Mouse (Mus musculus) liver, embryonic 14.5 days (tissue): ENCODE results near the gene Tpst2. TPM values are rescaled to one million over a fixed set of nuclear protein-coding genes. Genes with fewer than 3 reads are reported as not detected.

Source experiments
- ATAC-seq: fragments of 200-750 bp; cut with Nextera tagmentation; 2 replicates; pipeline ENCODE4 v1.8.0; 2017; ENCODE audit warnings: moderate number of reproducible peaks, mild to moderate bottlenecking, moderate library complexity; ENCODE audit not compliant: insufficient read depth
- DNase-seq, 3 experiments: peaks; one replicate each; pipeline ENCODE4 v3.0.0-alpha.2; 2012 to 2013; ENCODE audit warnings: low read depth in 3 of 3, low spot score in 3 of 3
- H3K27ac ChIP-seq: fragments of 300-500 bp; sonication (generic); 2 replicates; pipeline ENCODE4 v1.5.1; 2014; ENCODE audit warnings: moderate library complexity, mild to moderate bottlenecking, control low read depth, inconsistent platforms
- H3K27me3 ChIP-seq: fragments of 300-500 bp; sonication (generic); 2 replicates; pipeline ENCODE4 v1.6.1; 2014; ENCODE audit warnings: mild to moderate bottlenecking, low read length, moderate library complexity; ENCODE audit not compliant: control insufficient read depth, insufficient read depth
- H3K36me3 ChIP-seq: fragments of 300-500 bp; sonication (generic); replicated peaks from 2 replicates; pipeline ENCODE4 v1.6.1; 2014; ENCODE audit warnings: low read depth; ENCODE audit not compliant: control insufficient read depth, insufficient read depth
- H3K4me1 ChIP-seq, 2 experiments: fragments of 200-500 bp in 1 of 2; fragments of 300-500 bp in 1 of 2; sonication (generic) in 1 of 2; replicated peaks; 2 replicates each; pipeline ENCODE4 v1.6.1; 2012 to 2014; ENCODE audit warnings: antibody characterized with exemption in 1 of 2, inconsistent platforms in 1 of 2, low read length in 1 of 2; ENCODE audit not compliant: control insufficient read depth in 2 of 2, insufficient read depth in 2 of 2
- H3K4me2 ChIP-seq: fragments of 300-500 bp; sonication (generic); 2 replicates; pipeline ENCODE4 v1.6.1; 2014; ENCODE audit warnings: low read depth, mild to moderate bottlenecking, control low read depth, moderate library complexity
- H3K4me3 ChIP-seq, 2 experiments: fragments of 200-500 bp in 1 of 2; fragments of 300-500 bp in 1 of 2; sonication (generic) in 1 of 2; 2 replicates each; pipeline ENCODE4 v1.5.1; 2012 to 2014; ENCODE audit warnings: low read depth in 2 of 2, low read length in 2 of 2, mild to moderate bottlenecking in 2 of 2, control low read depth in 1 of 2, inconsistent platforms in 1 of 2, moderate library complexity in 1 of 2; ENCODE audit not compliant: insufficient read depth in 1 of 2
- H3K9ac ChIP-seq: fragments of 300-500 bp; sonication (generic); replicated peaks from 2 replicates; pipeline ENCODE4 v1.6.1; 2014; ENCODE audit warnings: mild to moderate bottlenecking, control low read depth, moderate library complexity
- H3K9me3 ChIP-seq: fragments of 300-500 bp; sonication (generic); 2 replicates; pipeline ENCODE4 v1.6.1; 2016; ENCODE audit warnings: low read length, mixed read lengths; ENCODE audit not compliant: control insufficient read depth
- CTCF ChIP-seq: IDR thresholded peaks from 2 replicates; pipeline ENCODE4 v1.5.1; 2016; ENCODE audit warnings: antibody characterized with exemption, low read depth, control low read depth
- EP300 ChIP-seq: IDR thresholded peaks from 2 replicates; pipeline ENCODE4 v1.6.1; 2016; ENCODE audit warnings: antibody characterized with exemption, low read depth
- WGBS: fragments of 180-500 bp; shearing (Covaris S2); extraction: QIAGEN DNeasy Blood & Tissue Kit; methylation state at CpG from one replicate; pipeline ENCODE4 v1.1.7; 2014; ENCODE audit not compliant: insufficient replicate concordance; 5-methylcytosine and 5-hydroxymethylcytosine counted together
- polyA plus RNA-seq, 2 experiments: library from polyadenylated mRNA; depleted of rRNA in 1 of 2; stranded (reverse) in 1 of 2; unstranded in 1 of 2; fragments of >200 nt; fragmentation: Nextera tagmentation in 1 of 2; extraction: Ambion mirVana in 1 of 2; gene quantifications; 2 replicates each; pipeline versions ENCODE4 v1.2.1 to v1.2.3; 2012 to 2014

Gene Tpst2
- polyA plus RNA-seq, 2 experiments = 17.2 to 30.9 TPM

DNA sequence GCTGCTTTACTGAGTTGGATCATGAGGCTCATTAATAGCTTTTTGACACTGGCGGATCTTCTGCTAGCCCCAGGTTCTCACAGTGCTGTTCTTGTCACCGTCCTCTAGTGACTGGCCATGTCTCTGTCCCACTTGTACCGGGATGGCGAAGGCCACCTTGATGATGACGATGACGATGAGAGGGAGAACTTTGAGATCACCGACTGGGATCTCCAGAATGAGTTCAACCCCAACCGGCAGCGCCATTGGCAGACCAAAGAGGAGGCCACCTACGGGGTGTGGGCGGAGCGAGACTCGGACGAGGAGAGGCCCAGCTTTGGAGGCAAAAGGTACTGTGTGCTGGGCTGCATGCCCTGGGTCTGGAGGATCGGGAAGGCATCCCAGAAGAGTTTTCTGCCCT is 51.4 kb downstream of the Tpst2 start:
- H3K9me3 ChIP-seq = no peaks in the 10 kb centered on the region
- no peak overlapping the region for H3K4me3 ChIP-seq
- H3K27ac ChIP-seq = no peak overlapping the region
- no peak overlapping the region for H3K4me2 ChIP-seq
- no peak overlapping the region for H3K9ac ChIP-seq
- H3K4me1 ChIP-seq = peaks cover 18 to 20% of the 10 kb centered on the region in 2 experiments
- peaks cover 21% of the 10 kb centered on the region for H3K36me3 ChIP-seq
- TF ChIP-seq EP300 (no peak), CTCF (no peak)
- no peaks in the 10 kb centered on the region for H3K27me3 ChIP-seq
- ATAC-seq = no peak
- WGBS = 86% methylated on average over 15 of the region's 15 CpGs
- no peak for DNase-seq

DNA sequence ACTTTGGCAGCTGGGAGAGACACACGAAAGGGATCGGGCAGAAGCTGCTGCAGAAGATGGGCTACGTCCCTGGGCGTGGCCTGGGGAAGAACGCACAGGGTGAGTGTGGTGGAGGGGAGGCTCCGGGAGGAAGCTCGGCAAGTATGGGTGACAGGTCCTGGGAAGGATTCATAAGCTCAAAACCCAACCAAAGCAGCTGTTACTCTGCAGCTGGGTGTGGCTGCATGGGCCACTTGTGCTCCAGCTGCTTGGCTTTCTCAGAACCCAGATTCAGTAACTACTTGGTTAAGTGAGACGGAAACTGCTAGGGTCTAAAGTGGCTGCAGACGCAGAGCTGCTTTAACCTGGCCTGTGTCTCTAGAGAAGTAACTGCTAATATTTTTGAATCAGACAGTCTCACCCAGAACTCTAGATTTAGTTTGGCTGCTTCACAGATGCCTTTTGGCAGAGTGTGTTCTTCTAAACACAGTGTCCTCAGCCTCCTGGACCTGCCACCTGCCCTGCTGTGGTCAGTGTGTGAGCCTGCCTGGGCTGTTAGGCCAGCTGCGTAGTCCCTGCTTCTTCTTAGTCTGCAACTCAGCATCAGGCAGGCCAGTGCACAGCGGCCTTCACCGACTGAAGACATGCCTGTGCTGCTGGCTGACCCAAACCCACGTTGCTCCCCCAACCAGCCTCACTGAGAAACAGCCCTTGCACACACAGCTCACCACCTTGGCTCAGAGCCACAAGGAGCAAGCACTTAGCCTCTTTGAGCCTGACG is 53.5 kb downstream of the Tpst2 start:
- DNase-seq (no peak), ATAC-seq (no peak)
- H3K9me3 ChIP-seq = no peaks in the 10 kb centered on the region
- TF ChIP-seq EP300 = no peak
- no peak for TF ChIP-seq CTCF
- 84% methylated on average over 14 of the region's 14 CpGs for WGBS
- no peaks in the 10 kb centered on the region for H3K27me3 ChIP-seq
- no peak overlapping the region for H3K27ac ChIP-seq
- H3K4me2 ChIP-seq = no peak overlapping the region
- H3K4me1 ChIP-seq = peaks cover 11 to 12% of the 10 kb centered on the region in 2 experiments
- H3K36me3 ChIP-seq = peaks cover 35% of the 10 kb centered on the region
- H3K4me3 ChIP-seq = no peak overlapping the region
- no peak overlapping the region for H3K9ac ChIP-seq

DNA sequence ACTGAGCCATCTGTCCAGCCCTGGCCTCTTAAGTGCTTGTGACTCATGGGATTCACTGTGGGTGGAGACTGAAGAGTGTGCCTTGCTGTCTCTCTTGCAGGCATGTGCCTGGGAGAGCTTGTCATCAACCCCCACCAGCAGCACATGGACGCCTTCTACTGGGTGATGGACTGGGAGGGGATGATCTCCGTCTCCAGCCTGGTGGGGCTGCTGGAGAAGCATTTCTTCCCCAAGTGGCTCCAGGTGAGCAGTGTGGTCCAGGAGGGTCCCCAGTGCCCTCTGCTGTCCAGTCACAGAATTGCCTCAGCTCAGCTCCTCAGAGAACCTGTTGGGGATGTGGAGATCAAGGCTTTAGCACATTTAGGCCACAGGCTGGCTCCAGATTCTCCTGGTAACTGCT is 59.0 kb downstream of the Tpst2 start:
- Histone ChIP-seq H3K4me3 (no peak overlapping the region), H3K27me3 (no peaks in the 10 kb centered on the region), H3K4me1 (no peaks in the 10 kb centered on the region), H3K4me2 (no peak overlapping the region), H3K36me3 (peaks cover 68% of the 10 kb centered on the region), H3K9me3 (no peaks in the 10 kb centered on the region), H3K9ac (no peak overlapping the region), H3K27ac (no peak overlapping the region)
- peak; percentile 30; the same call in 1 of the 2 replicates for ATAC-seq
- 28% methylated on average over 2 of the region's 2 CpGs for WGBS
- no peak for TF ChIP-seq EP300
- peak; percentile 83 for TF ChIP-seq CTCF
- no peak for DNase-seq

DNA sequence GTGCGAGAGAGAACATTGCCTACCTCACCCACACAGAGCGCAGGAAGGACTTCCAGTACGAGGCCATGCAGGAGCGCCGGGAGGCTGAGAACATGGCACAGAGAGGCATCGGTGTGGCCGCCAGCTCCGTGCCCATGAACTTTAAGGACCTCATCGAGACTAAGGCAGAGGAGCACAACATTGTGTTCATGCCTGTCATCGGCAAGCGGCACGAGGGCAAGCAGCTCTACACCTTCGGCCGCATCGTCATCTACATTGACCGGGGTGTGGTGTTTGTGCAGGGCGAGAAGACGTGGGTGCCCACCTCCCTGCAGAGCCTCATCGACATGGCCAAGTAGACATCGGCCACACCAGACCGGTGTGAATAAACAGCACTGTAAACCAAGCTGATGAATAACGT is 60.5 kb downstream of the Tpst2 start:
- no peak for ATAC-seq

DNA sequence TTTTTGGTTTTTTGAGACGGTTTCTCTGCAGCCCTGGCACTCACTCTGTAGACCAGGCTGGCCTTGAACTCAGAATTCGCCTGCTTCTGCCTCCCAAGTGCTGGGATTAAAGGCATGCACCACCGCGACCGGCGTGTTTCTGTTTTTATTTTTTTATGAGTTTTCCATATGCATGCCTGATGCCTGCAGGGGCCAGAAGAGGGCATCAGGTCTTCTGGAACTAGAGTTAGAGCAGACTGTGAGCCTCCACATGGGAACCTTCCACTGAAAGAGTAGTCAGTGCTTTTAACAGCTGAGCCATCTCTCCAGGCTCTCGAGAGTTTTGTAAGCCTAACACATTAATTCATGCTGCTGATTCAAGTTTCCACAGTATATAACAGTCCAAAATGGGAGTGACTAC is 62.7 kb downstream of the Tpst2 start:
- Histone ChIP-seq H3K27me3 (no peaks in the 10 kb centered on the region), H3K4me2 (no peak overlapping the region), H3K36me3 (peaks cover 44% of the 10 kb centered on the region), H3K9ac (no peak overlapping the region), H3K4me3 (no peak overlapping the region), H3K4me1 (peaks cover 5 to 14% of the 10 kb centered on the region in 2 experiments), H3K27ac (no peak overlapping the region), H3K9me3 (no peaks in the 10 kb centered on the region)
- no peak for DNase-seq
- TF ChIP-seq EP300 = no peak
- ATAC-seq = no peak
- 63% methylated on average over 7 of the region's 7 CpGs for WGBS

More for the DNA sequence above, 60.5 kb downstream of the Tpst2 start:
- Histone ChIP-seq H3K9ac (no peak overlapping the region), H3K4me1 (peaks cover 1 to 4% of the 10 kb centered on the region in 2 experiments; a peak in 3 of 4 replicates), H3K4me3 (no peak overlapping the region), H3K27ac (no peak overlapping the region), H3K4me2 (no peak overlapping the region), H3K36me3 (peaks cover 59% of the 10 kb centered on the region), H3K27me3 (no peaks in the 10 kb centered on the region), H3K9me3 (no peaks in the 10 kb centered on the region)
- 88% methylated on average over 22 of the region's 22 CpGs for WGBS
- DNase-seq = no peak
- TF ChIP-seq EP300 (no peak), CTCF (no peak)
